Mouse (Mus musculus): ENCODE data around the gene Olfr1051. TPM values are rescaled to one million over a fixed set of nuclear protein-coding genes. Genes with fewer than 3 reads are reported as not detected.
"Not testable (repeated sequence)": the region's sequence is repeated elsewhere in the genome, so short reads cannot be mapped to it uniquely, and the experiment has no call there.

The Olfr1051 gene
- not detected in 2 replicates for polyA plus RNA-seq (2012; rRNA removed)

DNA sequence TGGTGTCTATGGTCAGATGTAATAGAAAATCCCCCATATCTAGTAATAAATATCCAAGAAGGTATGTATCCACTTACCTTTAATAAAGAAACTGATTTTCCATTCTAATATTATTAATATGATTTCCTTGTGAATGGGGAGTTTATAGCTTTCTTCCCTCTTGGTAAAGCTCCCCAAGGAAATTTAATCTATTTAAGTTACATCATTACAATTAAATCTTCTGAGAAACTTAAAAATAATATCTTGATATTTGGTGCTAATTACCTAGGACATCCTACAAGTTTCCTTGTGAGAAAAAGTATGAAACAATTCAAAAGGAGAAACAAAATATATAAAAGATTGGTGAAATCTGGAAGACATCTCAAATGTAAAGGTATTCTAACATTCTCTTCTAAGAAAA, at the start of gene Olfr1051:
Olfr1051 (minus strand) TSS at position 101 of the 400 bp plus-strand sequence.
- H3K27me3 ChIP-seq (replicated peaks; ENCODE audit: control insufficient read depth, insufficient read depth, low read length); H3K27ac ChIP-seq (ENCODE audit: insufficient read depth, low read depth, low read length); H3K4me1 ChIP-seq (ENCODE audit: control insufficient read depth, insufficient read depth, low read length); H3K4me3 ChIP-seq (ENCODE audit: insufficient read depth, low read depth, low read length); DNase-seq; H3K36me3 ChIP-seq (ENCODE audit: control insufficient read depth, insufficient read depth, low read length): not testable (repeated sequence)

DNA sequence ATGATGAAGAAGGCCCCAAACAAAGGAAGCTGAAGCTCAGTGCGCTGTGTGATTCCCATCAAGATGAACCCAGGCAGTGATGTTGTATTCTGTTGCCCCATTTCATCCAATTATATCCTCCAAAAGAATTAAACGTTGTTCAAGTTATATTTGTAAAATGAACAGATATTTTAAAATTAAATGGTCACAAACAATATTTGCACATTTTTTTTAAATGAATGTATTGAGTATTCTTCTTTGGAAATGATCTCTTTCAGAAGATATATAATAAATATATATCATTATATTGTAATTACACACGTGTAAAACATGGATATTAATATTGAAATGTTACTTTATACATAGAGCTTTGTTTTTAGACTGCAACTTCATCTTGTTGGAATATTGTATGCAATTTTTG, 36.3 kb upstream of the Olfr1051 start, which contains the start of gene Olfr1053:
Olfr1053 (minus strand) TSS at position 101 of the 400 bp plus-strand sequence.
- no peaks in the 10 kb centered on the region for H3K27me3 ChIP-seq (replicated peaks; ENCODE audit: control insufficient read depth, insufficient read depth, low read length)
- DNase-seq: no peak
- WGBS: 51% methylated on average over 3 of the region's 3 CpGs
- TF ChIP-seq CTCF (conservative IDR thresholded peaks at IDR 0.05; ENCODE audit: insufficient read depth, insufficient read length, low read depth, low read length) (no peak), POLR2A (IDR thresholded peaks at IDR 0.05; ENCODE audit: low read depth, low read length) (no peak)
- no peaks in the 10 kb centered on the region for H3K4me1 ChIP-seq (ENCODE audit: control insufficient read depth, insufficient read depth, low read length)
- H3K36me3 ChIP-seq (ENCODE audit: control insufficient read depth, insufficient read depth, low read length): no peaks in the 10 kb centered on the region
- H3K27ac ChIP-seq (ENCODE audit: insufficient read depth, low read depth, low read length): no peak within 1 kb of the TSS
- no peak within 1 kb of the TSS for H3K4me3 ChIP-seq (ENCODE audit: insufficient read depth, low read depth, low read length)

GRCm38 (mm10) chr2:86292155-86292554, 13.3 kb upstream of the Olfr1051 start, which contains the start of gene Olfr1052:
TSS of gene Olfr1052 (plus strand) at chr2:86292455.
- TF ChIP-seq CTCF (conservative IDR thresholded peaks at IDR 0.05; ENCODE audit: insufficient read depth, insufficient read length, low read depth, low read length): no peak
- TF ChIP-seq POLR2A (IDR thresholded peaks at IDR 0.05; ENCODE audit: low read depth, low read length): no peak
- Histone ChIP-seq H3K27ac (ENCODE audit: insufficient read depth, low read depth, low read length) (no peak within 1 kb of the TSS), H3K36me3 (ENCODE audit: control insufficient read depth, insufficient read depth, low read length) (no peaks in the 10 kb centered on the region), H3K27me3 (replicated peaks; ENCODE audit: control insufficient read depth, insufficient read depth, low read length) (no peaks in the 10 kb centered on the region), H3K4me3 (ENCODE audit: insufficient read depth, low read depth, low read length) (no peak within 1 kb of the TSS), H3K4me1 (ENCODE audit: control insufficient read depth, insufficient read depth, low read length) (no peaks in the 10 kb centered on the region)
- no peak for DNase-seq

DNA sequence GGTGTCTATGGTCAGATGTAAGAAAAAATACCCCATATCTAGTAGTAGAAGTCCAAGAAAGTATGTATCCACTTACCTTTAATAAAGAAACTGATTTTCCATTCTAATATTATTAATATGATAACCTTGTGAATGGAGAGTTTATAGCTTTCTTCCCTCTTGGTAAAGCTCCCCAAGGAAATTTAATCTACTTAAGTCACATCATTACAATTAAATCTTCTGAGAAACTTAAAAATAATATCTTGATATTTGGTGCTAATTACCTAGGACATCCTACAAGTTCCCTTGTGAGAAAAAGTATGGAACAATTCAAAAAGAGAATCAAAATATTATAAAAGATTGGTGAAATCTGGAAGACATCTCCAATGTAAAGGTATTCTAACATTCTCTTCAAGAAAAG, 20.7 kb downstream of the Olfr1051 start, which contains the start of gene Olfr1049:
Olfr1049 (minus strand) TSS at position 101 of the 400 bp plus-strand sequence.
- not testable (repeated sequence) for H3K4me3 ChIP-seq (ENCODE audit: insufficient read depth, low read depth, low read length); H3K36me3 ChIP-seq (ENCODE audit: control insufficient read depth, insufficient read depth, low read length); H3K27me3 ChIP-seq (replicated peaks; ENCODE audit: control insufficient read depth, insufficient read depth, low read length); H3K27ac ChIP-seq (ENCODE audit: insufficient read depth, low read depth, low read length); H3K4me1 ChIP-seq (ENCODE audit: control insufficient read depth, insufficient read depth, low read length); DNase-seq

- no peak for DNase-seq
- Histone ChIP-seq H3K27ac (ENCODE audit: insufficient read depth, low read depth, low read length) (no peak within 1 kb of the TSS), H3K27me3 (replicated peaks; ENCODE audit: control insufficient read depth, insufficient read depth, low read length) (no peaks in the 10 kb centered on the region), H3K4me1 (ENCODE audit: control insufficient read depth, insufficient read depth, low read length) (no peaks in the 10 kb centered on the region), H3K36me3 (ENCODE audit: control insufficient read depth, insufficient read depth, low read length) (no peaks in the 10 kb centered on the region), H3K4me3 (ENCODE audit: insufficient read depth, low read depth, low read length) (no peak within 1 kb of the TSS)
- no peak for TF ChIP-seq CTCF (conservative IDR thresholded peaks at IDR 0.05; ENCODE audit: insufficient read depth, insufficient read length, low read depth, low read length)
- no peak for TF ChIP-seq POLR2A (IDR thresholded peaks at IDR 0.05; ENCODE audit: low read depth, low read length)
Measured at GRCm38 (mm10) chr2:86240189-86240588, 38.7 kb downstream of the Olfr1051 start, which contains the start of gene Olfr1048. TSS of gene Olfr1048 (minus strand) at chr2:86240289.

- Histone ChIP-seq H3K27ac (ENCODE audit: insufficient read depth, low read depth, low read length) (no peak within 1 kb of the TSS), H3K27me3 (replicated peaks; ENCODE audit: control insufficient read depth, insufficient read depth, low read length) (no peaks in the 10 kb centered on the region), H3K36me3 (ENCODE audit: control insufficient read depth, insufficient read depth, low read length) (no peaks in the 10 kb centered on the region), H3K4me3 (ENCODE audit: insufficient read depth, low read depth, low read length) (no peak within 1 kb of the TSS), H3K4me1 (ENCODE audit: control insufficient read depth, insufficient read depth, low read length) (no peaks in the 10 kb centered on the region)
- WGBS: 87% methylated on average over 1 of the region's 1 CpGs
- no peak for DNase-seq
- no peak for TF ChIP-seq CTCF (conservative IDR thresholded peaks at IDR 0.05; ENCODE audit: insufficient read depth, insufficient read length, low read depth, low read length)
- no peak for TF ChIP-seq POLR2A (IDR thresholded peaks at IDR 0.05; ENCODE audit: low read depth, low read length)
Measured at GRCm38 (mm10) chr2:86231301-86231700, 47.6 kb downstream of the Olfr1051 start, which contains the start of gene Olfr1047. TSS of gene Olfr1047 (minus strand) at chr2:86231401.

Other genes starting within 250 kb of the Olfr1051 start
- gene Olfr1034, start 233.2 kb downstream of the Olfr1051 start, polyA plus RNA-seq (2012; rRNA removed): 0.08 and 0.13 TPM in 2 replicates
- gene Olfr1036, start 205.1 kb downstream of the Olfr1051 start, polyA plus RNA-seq (2012; rRNA removed): not detected in 2 replicates
- gene Olfr1037, start 191.7 kb downstream of the Olfr1051 start, polyA plus RNA-seq (2012; rRNA removed): not detected in 2 replicates
- gene Olfr1039, start 143.2 kb downstream of the Olfr1051 start, polyA plus RNA-seq (2012; rRNA removed): not detected in 2 replicates
- not detected in 2 replicates for gene Olfr1040, start 132.4 kb downstream of the Olfr1051 start, polyA plus RNA-seq (2012; rRNA removed)
- gene Olfr1042, start 117.2 kb downstream of the Olfr1051 start, polyA plus RNA-seq (2012; rRNA removed): not detected in 2 replicates
- not detected in 2 replicates for gene Olfr1043, start 111.6 kb downstream of the Olfr1051 start, polyA plus RNA-seq (2012; rRNA removed)
- gene Olfr1044, start 101.3 kb downstream of the Olfr1051 start, polyA plus RNA-seq (2012; rRNA removed): not detected in 2 replicates
- not detected in 2 replicates for gene Olfr52, start 93.4 kb downstream of the Olfr1051 start, polyA plus RNA-seq (2012; rRNA removed)
- gene Olfr1045, start 76.1 kb downstream of the Olfr1051 start, polyA plus RNA-seq (2012; rRNA removed): not detected in 2 replicates
- not detected in 2 replicates for gene Olfr1046, start 59.8 kb downstream of the Olfr1051 start, polyA plus RNA-seq (2012; rRNA removed)
- gene Olfr1047, start 47.7 kb downstream of the Olfr1051 start, polyA plus RNA-seq (2012; rRNA removed): not detected in 2 replicates
- gene Olfr1048, start 38.8 kb downstream of the Olfr1051 start, polyA plus RNA-seq (2012; rRNA removed): not detected in 2 replicates
- gene Olfr1049, start 20.8 kb downstream of the Olfr1051 start, polyA plus RNA-seq (2012; rRNA removed): not detected in 2 replicates
- gene Olfr1052, start 13.4 kb upstream of the Olfr1051 start, polyA plus RNA-seq (2012; rRNA removed): not detected in 2 replicates
- not detected in 2 replicates for gene Olfr1053, start 36.2 kb upstream of the Olfr1051 start, polyA plus RNA-seq (2012; rRNA removed)
- not detected in 2 replicates for gene Olfr1054, start 56.3 kb upstream of the Olfr1051 start, polyA plus RNA-seq (2012; rRNA removed)
- gene Olfr1055, start 71.2 kb upstream of the Olfr1051 start, polyA plus RNA-seq (2012; rRNA removed): not detected in 2 replicates
- gene Olfr1056, start 83.4 kb upstream of the Olfr1051 start, polyA plus RNA-seq (2012; rRNA removed): not detected in 2 replicates
- gene Olfr1057, start 99.3 kb upstream of the Olfr1051 start, polyA plus RNA-seq (2012; rRNA removed): not detected in 2 replicates
- not detected in 2 replicates for gene Olfr1058, start 109.5 kb upstream of the Olfr1051 start, polyA plus RNA-seq (2012; rRNA removed)
- not detected in 2 replicates for gene Olfr1061, start 135.0 kb upstream of the Olfr1051 start, polyA plus RNA-seq (2012; rRNA removed)
- not detected in 2 replicates for gene Olfr1062, start 147.7 kb upstream of the Olfr1051 start, polyA plus RNA-seq (2012; rRNA removed)
- gene Olfr1065, start 171.5 kb upstream of the Olfr1051 start, polyA plus RNA-seq (2012; rRNA removed): not detected in 2 replicates
- not detected in 2 replicates for gene Olfr1066, start 177.2 kb upstream of the Olfr1051 start, polyA plus RNA-seq (2012; rRNA removed)
- not detected in 2 replicates for gene Olfr228, start 208.3 kb upstream of the Olfr1051 start, polyA plus RNA-seq (2012; rRNA removed)
- not detected in 2 replicates for gene Olfr1076, start 229.4 kb upstream of the Olfr1051 start, polyA plus RNA-seq (2012; rRNA removed)

Data from kidney, adult 2 months (tissue).